Mouse (Mus musculus) macrophage (primary cell): ENCODE data around the gene Jpt1. TPM values are rescaled to one million over a fixed set of nuclear protein-coding genes. Genes with fewer than 3 reads are reported as not detected.
"Not testable (repeated sequence)": the region's sequence is repeated elsewhere in the genome, so short reads cannot be mapped to it uniquely, and the experiment has no call there.

Source experiments
- H3K27ac ChIP-seq: fragments of 350-480 bp; formaldehyde crosslinking; 2 replicates; pipeline ENCODE4 v1.9.0; 2021
- H3K36me3 ChIP-seq: fragments of 350-480 bp; formaldehyde crosslinking; 2 replicates; pipeline ENCODE4 v1.9.0; 2021; ENCODE audit errors: inconsistent target
- H3K4me3 ChIP-seq: fragments of 350-480 bp; formaldehyde crosslinking; 2 replicates; pipeline ENCODE4 v1.9.0; 2021; ENCODE audit errors: inconsistent target
- H3K79me2 ChIP-seq: fragments of 350-480 bp; formaldehyde crosslinking; 2 replicates; pipeline ENCODE4 v1.9.0; 2021; ENCODE audit errors: inconsistent target
- WGBS: methylation state at CpG from one replicate; pipeline ENCODE4 v1.1.7; 2026; ENCODE audit warnings: inconsistent platforms; ENCODE audit not compliant: missing documents; 5-methylcytosine and 5-hydroxymethylcytosine counted together
- polyA plus RNA-seq: library from polyadenylated mRNA; stranded (reverse); fragments of 250-400 nt; gene quantifications from 3 replicates; pipeline ENCODE4 v1.2.4, GENCODE M21; 2018; ENCODE audit warnings: inconsistent platforms

The Jpt1 gene
- polyA plus RNA-seq, 1 experiment from 2014 or later: 68.8 TPM

DNA sequence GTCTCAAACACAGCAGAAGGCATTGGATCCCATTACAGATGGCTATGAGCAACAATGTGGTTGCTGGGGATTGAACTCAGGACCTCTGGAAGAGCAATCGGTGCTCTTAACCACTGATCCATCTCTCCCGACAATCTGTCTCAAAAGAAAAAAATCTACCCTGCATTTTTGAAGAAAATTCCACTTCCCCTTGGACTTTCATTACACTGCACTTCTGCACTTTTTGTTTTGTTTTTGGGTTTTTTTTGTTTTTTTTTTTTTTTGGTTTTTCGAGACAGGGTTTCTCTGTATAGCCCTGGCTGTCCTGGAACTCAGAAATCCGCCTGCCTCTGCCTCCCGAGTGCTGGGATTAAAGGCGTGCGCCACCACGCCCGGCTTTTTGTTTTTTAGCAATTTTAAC is 17.6 kb downstream of the Jpt1 start:
- H3K27ac ChIP-seq, H3K4me3 ChIP-seq, H3K79me2 ChIP-seq: not testable (repeated sequence)
- peaks cover 38% of the 10 kb centered on the region for H3K36me3 ChIP-seq
- WGBS: 92% methylated on average over 8 of the region's 9 CpGs

DNA sequence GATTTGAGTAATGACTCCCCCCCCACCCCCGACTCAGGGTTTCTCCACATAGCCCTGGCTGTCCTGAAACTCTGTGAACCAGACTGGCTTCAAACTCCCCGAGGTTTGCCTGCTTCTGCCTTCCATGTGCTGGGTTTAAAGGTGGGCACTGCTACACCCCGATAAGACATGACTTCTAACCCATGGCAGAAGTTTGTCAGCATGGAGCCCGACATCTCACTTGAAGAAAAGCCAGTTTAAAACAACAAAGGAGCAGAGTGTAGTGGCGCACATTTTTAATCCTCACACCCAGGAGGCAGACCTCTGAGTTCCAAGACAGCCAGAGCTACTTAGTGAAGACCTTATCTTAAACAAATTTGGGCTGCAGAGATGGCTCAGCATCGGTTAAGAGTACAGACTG is 21.8 kb downstream of the Jpt1 start:
- Histone ChIP-seq H3K79me2 (peaks cover 39% of the 10 kb centered on the region), H3K4me3 (peak overlapping the region; percentile 57), H3K27ac (peak overlapping the region; percentile 55; the same call in 1 of the 2 replicates), H3K36me3 (peaks cover 16% of the 10 kb centered on the region; the same call in 1 of the 2 replicates)
- 44% methylated on average over 6 of the region's 6 CpGs for WGBS

DNA sequence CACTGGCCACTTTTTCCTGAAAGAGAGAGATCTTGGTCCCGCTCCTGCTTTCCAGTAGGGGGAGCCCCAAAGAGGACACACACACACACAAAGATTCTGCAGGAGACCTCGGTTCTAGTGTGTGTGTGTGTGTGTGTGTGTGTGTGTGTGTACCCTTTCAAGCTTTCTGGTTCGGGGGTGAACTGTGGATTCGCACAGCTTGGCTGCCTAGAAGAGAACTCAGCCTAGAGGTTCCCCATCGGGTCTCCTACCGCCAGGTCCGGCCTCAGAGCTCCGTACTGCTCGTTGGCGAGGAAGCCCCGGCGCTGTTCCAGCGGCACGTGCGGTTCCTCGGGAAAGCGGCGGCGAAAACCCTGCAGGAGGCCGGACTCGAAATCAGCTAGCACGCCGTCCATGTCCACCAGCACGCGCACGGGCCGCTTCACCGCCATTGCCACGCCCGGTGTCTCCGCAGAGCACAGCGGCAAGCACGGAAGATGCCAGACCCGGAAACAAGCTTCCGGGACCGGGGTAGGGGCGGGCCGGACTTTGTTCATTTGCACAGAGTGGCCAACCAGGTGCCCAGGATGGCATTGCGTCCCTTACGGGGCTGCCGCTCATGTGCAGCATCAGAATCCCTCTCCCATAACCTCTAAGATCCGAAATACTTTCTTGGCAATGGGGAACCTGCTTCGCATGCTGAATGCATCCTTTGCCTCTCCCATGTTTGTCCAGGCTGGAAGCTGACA is 22.7 kb downstream of the Jpt1 start, which contains the start of gene Nt5c:
TSS of gene Nt5c (minus strand) at position 507 of the 728 bp plus-strand sequence.
- peak within 1 kb of the TSS; percentile 55 for H3K27ac ChIP-seq
- WGBS: under 1% methylated on average over 41 of the region's 43 CpGs

DNA sequence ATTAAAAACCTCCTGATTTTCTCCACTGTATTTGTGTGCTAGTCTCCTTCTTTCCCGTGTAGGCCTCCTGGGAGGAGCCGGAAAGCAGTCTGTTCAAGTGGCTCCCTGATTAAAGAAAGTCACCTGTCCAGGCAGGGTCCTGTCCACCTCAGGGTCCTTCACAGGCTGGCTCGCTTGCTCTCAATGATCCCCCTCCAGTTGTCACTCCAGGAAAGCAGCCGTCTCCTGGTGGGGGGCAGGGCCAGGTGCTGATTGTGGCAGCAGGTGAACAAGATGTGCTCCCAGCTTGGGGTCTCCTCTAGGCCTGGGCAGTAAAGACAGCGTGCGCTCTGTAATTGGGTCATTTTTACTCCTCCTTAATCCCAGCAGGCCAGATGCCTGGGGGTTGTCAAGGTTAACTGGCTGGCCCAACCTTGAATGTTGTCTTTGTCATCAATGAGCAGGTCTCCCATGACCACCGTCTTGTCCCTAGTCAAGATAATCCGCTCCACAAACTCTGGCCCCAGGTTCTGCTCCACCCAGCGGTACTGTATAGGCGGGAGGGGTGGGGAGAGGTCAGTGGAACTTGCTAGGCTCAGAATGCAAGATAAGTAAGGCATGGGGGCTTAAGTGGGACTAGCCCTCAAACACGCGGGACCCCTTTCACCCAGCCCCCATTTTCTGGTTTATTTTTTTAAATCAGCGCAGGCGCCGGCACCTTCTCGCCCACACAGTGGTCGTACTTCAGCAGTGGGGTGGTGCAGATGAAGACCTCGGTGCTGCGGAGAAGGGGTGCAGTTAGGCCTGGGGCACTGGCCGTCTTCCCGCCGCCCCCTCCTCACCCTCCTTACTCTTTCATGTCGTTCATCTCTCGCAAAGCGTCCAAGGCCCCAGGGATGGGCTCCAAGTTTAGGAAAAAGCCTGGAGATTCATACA is 23.5 kb downstream of the Jpt1 start:
- peaks cover 56% of the 10 kb centered on the region for H3K79me2 ChIP-seq
- peak overlapping the region; percentile 55 for H3K27ac ChIP-seq
- 56% methylated on average over 25 of the region's 25 CpGs for WGBS
- H3K36me3 ChIP-seq: peaks cover 15% of the 10 kb centered on the region; the same call in 1 of the 2 replicates
- H3K4me3 ChIP-seq: peak overlapping the region; percentile 57

More for the DNA sequence above, 22.7 kb downstream of the Jpt1 start, which contains the start of gene Nt5c:
- peaks cover 47% of the 10 kb centered on the region for H3K79me2 ChIP-seq
- peak within 1 kb of the TSS; percentile 57 for H3K4me3 ChIP-seq
- peaks cover 15% of the 10 kb centered on the region; the same call in 1 of the 2 replicates for H3K36me3 ChIP-seq

DNA sequence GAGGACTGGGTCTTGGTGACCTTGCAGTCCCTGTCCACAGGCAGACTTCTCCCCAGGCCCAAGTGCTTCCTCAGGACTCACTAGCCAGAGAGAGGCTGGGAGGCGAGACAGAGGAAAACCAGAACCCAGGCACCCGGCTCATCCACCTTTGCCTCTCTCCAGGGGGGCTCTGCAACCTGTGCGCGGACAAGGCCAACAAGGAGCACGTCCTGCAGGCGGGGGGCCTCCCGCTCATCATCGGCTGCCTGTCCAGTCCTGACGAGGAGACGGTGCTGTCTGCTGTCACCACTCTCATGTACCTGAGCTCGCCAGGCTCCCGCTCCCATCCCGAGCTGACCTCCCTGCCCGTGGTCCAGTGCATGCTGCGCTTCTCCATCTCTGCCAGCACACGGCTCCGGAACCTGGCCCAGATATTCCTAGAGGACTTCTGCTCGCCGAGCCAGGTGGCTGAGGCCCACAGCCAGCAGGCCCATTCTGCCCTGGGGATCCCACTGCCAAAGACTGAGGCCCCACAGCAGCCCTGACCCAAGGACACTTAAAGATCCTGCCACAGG is 25.6 kb downstream of the Jpt1 start:
- 91% methylated on average over 8 of the region's 19 CpGs for WGBS
- H3K79me2 ChIP-seq: peaks cover 76% of the 10 kb centered on the region
- H3K36me3 ChIP-seq: peaks cover 27% of the 10 kb centered on the region; the same call in 1 of the 2 replicates
- H3K4me3 ChIP-seq: no peak overlapping the region
- H3K27ac ChIP-seq: no peak overlapping the region

DNA sequence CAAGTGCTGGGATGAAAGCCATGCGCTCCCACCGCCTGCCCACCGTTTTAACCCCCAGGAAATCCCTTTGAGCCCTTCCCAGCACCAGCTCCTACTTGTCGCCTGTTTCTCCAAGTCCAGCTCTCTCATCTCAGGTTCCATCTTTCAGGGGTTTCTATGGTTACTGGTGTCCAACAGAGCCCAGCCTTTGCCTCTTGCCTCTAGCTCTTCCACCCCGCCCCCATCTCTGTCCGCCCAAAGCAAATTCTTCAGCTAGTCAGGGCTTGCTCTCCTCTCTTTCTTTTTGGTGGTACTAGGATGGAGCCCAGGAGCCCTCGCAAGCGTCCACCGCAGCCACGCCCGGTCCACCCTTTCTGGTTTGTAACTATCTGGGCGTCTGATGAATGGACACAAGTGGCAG is 29.0 kb downstream of the Jpt1 start:
- no peak overlapping the region for H3K4me3 ChIP-seq
- WGBS: 99% methylated on average over 12 of the region's 12 CpGs
- H3K36me3 ChIP-seq: peaks cover 41% of the 10 kb centered on the region; the same call in 1 of the 2 replicates
- peaks cover 100% of the 10 kb centered on the region for H3K79me2 ChIP-seq
- H3K27ac ChIP-seq: no peak overlapping the region

DNA sequence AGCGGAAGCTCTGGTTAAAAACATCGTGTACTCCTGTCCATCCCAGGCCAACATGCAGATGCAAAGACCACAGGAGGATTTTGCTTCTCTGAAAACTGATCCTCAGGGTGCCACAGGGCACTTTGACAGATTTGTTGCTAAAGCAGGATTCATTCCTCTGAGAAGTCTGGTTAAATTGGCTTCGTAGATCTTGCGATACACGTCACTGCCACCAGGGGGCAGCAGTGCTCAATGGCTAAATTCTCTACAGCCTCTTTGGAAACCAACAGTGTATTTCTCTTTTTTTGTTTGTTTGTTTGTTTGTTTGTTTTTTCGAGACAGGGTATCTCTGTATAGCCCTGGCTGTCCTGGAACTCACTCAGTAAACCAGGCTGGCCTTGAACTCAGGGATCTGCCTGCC is 30.5 kb downstream of the Jpt1 start:
- peaks cover 100% of the 10 kb centered on the region for H3K79me2 ChIP-seq
- 27% methylated on average over 6 of the region's 6 CpGs for WGBS
- H3K4me3 ChIP-seq: no peak overlapping the region
- no peak overlapping the region for H3K27ac ChIP-seq
- peaks cover 36% of the 10 kb centered on the region; the same call in 1 of the 2 replicates for H3K36me3 ChIP-seq

DNA sequence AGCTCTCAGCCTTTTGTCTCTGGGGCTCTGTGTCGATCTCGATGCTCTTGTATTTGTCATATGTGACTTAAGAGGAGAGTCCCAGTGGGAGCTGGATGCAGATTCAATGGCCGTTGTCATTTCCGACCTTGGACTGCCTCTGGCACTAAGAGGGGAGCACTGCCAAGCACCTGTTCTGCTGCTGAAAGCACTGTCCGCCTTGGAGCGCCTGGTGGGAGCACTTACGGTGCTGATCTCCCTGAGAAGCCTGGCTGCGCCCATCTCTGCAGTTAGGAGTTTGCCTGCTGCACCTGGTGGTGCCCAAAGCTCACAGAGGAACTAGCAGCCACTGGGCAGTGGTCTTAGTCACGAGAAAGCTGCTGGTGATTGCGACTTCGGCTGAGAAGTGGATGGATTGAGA is 30.9 kb downstream of the Jpt1 start:
- 86% methylated on average over 11 of the region's 11 CpGs for WGBS
- no peak overlapping the region for H3K27ac ChIP-seq
- H3K4me3 ChIP-seq: no peak overlapping the region
- H3K36me3 ChIP-seq: peaks cover 35% of the 10 kb centered on the region; the same call in 1 of the 2 replicates
- peaks cover 97% of the 10 kb centered on the region for H3K79me2 ChIP-seq

DNA sequence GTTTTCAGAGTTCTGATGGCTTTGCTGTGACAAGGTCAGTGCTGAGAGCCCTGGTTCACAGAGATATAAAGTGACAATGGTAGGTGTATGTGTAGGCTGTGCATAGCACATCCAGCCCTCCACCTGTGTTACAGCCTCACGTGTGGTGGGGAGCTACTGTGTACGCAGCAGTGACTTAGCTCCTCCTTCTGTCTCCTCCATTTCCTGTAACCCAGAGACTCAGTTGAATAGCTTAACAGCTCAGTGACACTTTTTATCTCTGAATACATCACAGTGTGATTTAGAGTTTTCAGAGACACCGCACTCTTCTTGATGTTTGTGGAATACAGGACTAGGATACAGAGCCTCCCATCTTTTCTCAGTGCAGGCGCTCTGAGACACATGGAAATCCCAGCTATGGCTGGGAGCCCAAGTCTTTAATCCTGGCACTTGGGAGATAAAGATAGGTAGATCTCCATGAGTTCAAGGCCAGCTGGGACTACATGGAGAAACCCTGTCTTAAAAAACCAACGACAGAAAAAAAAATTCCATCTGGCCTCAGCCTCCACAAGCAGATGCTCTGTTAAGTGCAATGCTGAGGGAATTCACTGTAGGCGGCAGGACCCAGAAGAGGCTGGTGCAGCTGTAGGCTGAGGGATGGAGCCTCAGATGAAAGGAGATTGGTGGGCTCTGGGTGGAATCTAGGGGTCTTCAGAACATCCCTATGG is 32.5 kb downstream of the Jpt1 start:
- Histone ChIP-seq H3K4me3 (no peak overlapping the region), H3K79me2 (peaks cover 86% of the 10 kb centered on the region), H3K27ac (no peak overlapping the region), H3K36me3 (peaks cover 35% of the 10 kb centered on the region; the same call in 1 of the 2 replicates)
- 98% methylated on average over 6 of the region's 6 CpGs for WGBS

DNA sequence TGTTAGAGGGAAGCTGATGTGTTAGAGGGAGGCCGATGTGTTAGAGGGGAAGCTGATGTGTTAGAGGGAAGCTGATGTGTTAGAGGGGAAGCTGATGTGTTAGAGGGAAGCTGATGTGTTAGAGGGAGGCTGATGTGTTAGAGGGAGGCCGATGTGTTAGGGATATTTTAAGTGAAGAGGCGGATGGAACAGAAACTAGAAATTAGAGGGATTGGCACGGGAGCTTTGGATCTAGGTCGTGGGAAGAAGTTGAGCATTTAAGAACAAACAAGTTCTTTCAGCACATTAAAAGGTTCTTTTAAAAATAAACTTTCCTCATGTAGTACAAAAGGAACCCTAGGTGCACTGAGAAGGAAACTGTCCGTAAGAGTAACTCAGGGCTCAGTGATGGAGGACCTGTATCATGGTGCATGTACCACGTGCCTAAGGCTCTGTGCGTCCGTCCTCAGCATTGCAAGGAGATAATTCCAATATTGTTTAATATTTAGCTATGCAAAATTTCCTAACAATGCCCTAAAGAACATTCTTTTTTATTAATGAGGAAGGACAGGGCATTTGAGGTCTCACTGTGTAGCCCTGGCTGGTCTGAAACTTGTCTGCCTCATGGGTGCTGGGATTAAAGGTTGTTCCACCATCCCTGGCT is 35.8 kb downstream of the Jpt1 start:
- peaks cover 22% of the 10 kb centered on the region; the same call in 1 of the 2 replicates for H3K36me3 ChIP-seq
- peaks cover 66% of the 10 kb centered on the region for H3K79me2 ChIP-seq
- 59% methylated on average over 9 of the region's 9 CpGs for WGBS
- peak overlapping the region; percentile 88 for H3K27ac ChIP-seq
- H3K4me3 ChIP-seq: no peak overlapping the region; the same call in 1 of the 2 replicates

DNA sequence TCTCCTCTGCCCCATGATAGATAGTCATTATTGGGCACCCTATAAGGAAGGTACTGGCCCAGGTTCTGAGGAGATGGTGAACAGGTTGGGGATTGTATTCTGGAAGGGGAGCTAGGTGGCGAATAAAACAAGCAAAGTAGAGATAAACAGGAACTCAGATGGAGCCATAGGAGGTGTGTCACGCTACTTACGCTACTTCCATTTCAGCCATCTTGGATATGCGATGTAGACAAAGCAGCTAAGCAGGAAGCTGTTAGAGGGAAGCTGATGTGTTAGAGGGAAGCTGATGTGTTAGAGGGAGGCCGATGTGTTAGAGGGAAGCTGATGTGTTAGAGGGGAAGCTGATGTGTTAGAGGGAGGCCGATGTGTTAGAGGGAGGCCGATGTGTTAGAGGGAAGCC is 36.8 kb downstream of the Jpt1 start:
- 19% methylated on average over 7 of the region's 7 CpGs for WGBS
- peak overlapping the region; percentile 88 for H3K27ac ChIP-seq
- H3K4me3 ChIP-seq: peak overlapping the region; percentile 89

DNA sequence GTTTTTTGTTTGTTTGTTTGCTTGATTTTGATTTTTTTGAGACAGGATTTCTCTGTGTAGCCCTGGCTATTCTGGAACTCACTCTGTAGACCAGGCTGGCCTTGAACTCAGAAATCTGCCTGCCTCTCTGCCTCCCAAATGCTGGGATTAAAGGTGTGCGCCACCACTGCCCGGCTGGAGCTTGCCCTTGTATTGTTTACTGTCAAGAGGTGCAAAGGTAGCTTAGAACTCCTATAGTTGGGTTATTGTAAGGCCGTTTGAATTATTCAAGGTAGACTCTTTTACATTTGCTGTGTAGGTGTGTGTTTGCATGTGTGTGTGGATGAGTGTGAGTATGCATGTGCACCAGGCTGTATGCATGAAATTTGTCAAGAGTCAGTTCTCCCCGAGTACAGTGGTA is 37.6 kb downstream of the Jpt1 start:
- WGBS: 81% methylated on average over 4 of the region's 4 CpGs
- peaks cover 48% of the 10 kb centered on the region for H3K79me2 ChIP-seq
- H3K36me3 ChIP-seq: peaks cover 14% of the 10 kb centered on the region; the same call in 1 of the 2 replicates
- H3K4me3 ChIP-seq: peak overlapping the region; percentile 89
- H3K27ac ChIP-seq: peak overlapping the region; percentile 88

More for the DNA sequence above, 36.8 kb downstream of the Jpt1 start:
- H3K36me3 ChIP-seq: peaks cover 19% of the 10 kb centered on the region; the same call in 1 of the 2 replicates
- peaks cover 56% of the 10 kb centered on the region for H3K79me2 ChIP-seq

DNA sequence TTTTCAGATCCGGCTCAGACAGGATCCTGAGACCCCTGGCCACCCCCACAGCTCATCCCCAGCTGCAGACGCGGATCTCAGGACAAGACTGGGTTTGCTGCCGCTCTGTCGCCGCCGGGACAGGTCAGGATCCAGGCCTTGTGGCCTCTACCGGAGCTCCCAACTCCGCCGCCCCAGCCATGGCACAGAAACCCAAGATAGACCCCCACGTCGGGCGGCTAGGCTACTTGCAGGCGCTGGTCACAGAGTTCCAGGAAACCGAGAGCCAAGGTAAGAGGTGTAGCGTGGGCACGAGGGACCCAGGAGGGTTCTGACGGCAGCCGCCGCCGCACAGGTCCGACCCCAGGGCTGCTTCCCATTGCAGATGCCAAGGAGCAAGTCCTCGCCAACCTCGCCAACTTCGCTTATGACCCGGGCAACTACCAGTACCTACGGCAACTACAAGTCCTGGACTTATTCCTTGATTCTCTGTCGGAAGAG is 38.4 kb downstream of the Jpt1 start:
- Histone ChIP-seq H3K27ac (peak overlapping the region; percentile 88), H3K36me3 (peaks cover 9% of the 10 kb centered on the region; the same call in 1 of the 2 replicates), H3K4me3 (peak overlapping the region; percentile 89), H3K79me2 (peaks cover 40% of the 10 kb centered on the region)
- WGBS: under 1% methylated on average over 19 of the region's 28 CpGs
